Mouse (Mus musculus) ES-E14 (cell line): ENCODE measurements around the gene Mrpl48. TPM values are rescaled to one million over a fixed set of nuclear protein-coding genes. Genes with fewer than 3 reads are reported as not detected.

Experiments
- DNase-seq: peaks from one replicate; pipeline ENCODE4 v3.0.0-alpha.2; 2013; ENCODE audit warnings: low read depth, low spot score
- H3K27ac ChIP-seq: 2 replicates; pipeline ENCODE4 v1.5.1; 2012; ENCODE audit warnings: low read depth, mild to moderate bottlenecking, low read length, moderate library complexity, mixed read lengths; ENCODE audit not compliant: poor library complexity, insufficient read depth, severe bottlenecking
- H3K36me3 ChIP-seq: 2 replicates; pipeline ENCODE4 v1.6.1; 2012; ENCODE audit warnings: mild to moderate bottlenecking, low read length, moderate library complexity, mixed read lengths; ENCODE audit not compliant: control insufficient read depth, poor library complexity, insufficient read depth, severe bottlenecking
- H3K4me1 ChIP-seq, 2 experiments: fragments of 150-350 bp in 1 of 2; sonication (generic) in 1 of 2; 2 replicates each; pipeline ENCODE4 v1.6.1; 2012; ENCODE audit warnings: low read length in 2 of 2, mild to moderate bottlenecking in 1 of 2, mixed read lengths in 1 of 2; ENCODE audit not compliant: control insufficient read depth in 2 of 2, insufficient read depth in 2 of 2, poor library complexity in 1 of 2
- H3K4me3 ChIP-seq, 2 experiments: fragments of 150-350 bp in 1 of 2; sonication (generic) in 1 of 2; 2 replicates each; pipeline ENCODE4 v1.5.1; 2012; ENCODE audit warnings: low read length in 2 of 2, low read depth in 1 of 2, mild to moderate bottlenecking in 1 of 2, mixed read lengths in 1 of 2; ENCODE audit not compliant: insufficient read depth in 1 of 2, poor library complexity in 1 of 2, severe bottlenecking in 1 of 2
- H3K9ac ChIP-seq: 2 replicates; pipeline ENCODE4 v1.6.1; 2012; ENCODE audit warnings: low read depth, mild to moderate bottlenecking, low read length, mixed read lengths; ENCODE audit not compliant: poor library complexity, insufficient read depth, severe bottlenecking
- H3K9me3 ChIP-seq: fragments of 150-350 bp; sonication (generic); 2 replicates; pipeline ENCODE4 v1.6.1; 2012; ENCODE audit warnings: low read depth, mild to moderate bottlenecking, low read length; ENCODE audit not compliant: control insufficient read depth, insufficient read depth
- CHD2 ChIP-seq: IDR thresholded peaks from 2 replicates; pipeline ENCODE4 v1.6.1; 2014; ENCODE audit warnings: mild to moderate bottlenecking, low read depth, low read length, inconsistent platforms
- HCFC1 ChIP-seq: IDR thresholded peaks from 2 replicates; pipeline ENCODE4 v1.6.1; 2012; ENCODE audit warnings: low read length, inconsistent platforms, borderline replicate concordance; ENCODE audit not compliant: insufficient read depth
- MAFK ChIP-seq: IDR thresholded peaks from 2 replicates; pipeline ENCODE4 v1.6.1; 2014; ENCODE audit warnings: mild to moderate bottlenecking, low read depth, low read length, inconsistent platforms; ENCODE audit not compliant: insufficient read depth
- ZC3H11A ChIP-seq: IDR thresholded peaks from 2 replicates; pipeline ENCODE4 v1.6.1; 2012; ENCODE audit warnings: low read depth, mild to moderate bottlenecking, inconsistent platforms, low read length, borderline replicate concordance
- ZNF384 ChIP-seq: IDR thresholded peaks from 2 replicates; pipeline ENCODE4 v1.6.1; 2012; ENCODE audit warnings: low read depth, low read length, inconsistent platforms
- in situ Hi-C, 2 experiments: fragments of 600-800 bp; cut with MboI; formaldehyde crosslinking; loops; one replicate each; pipeline ENCODE4 v1.15.1; 2025; ENCODE audit warnings: low sequenced_read_pairs in 2 of 2, inconsistent platforms in 1 of 2; ENCODE audit not compliant: unreplicated experiment in 2 of 2
- total RNA-seq: library from RNA; depleted of rRNA; stranded (reverse); fragments of 300-350 nt; gene quantifications from 2 replicates; pipeline ENCODE4 v1.2.3, GENCODE M21; 2012

The Mrpl48 gene
- total RNA-seq, 1 experiment: 30.9 TPM

DNA sequence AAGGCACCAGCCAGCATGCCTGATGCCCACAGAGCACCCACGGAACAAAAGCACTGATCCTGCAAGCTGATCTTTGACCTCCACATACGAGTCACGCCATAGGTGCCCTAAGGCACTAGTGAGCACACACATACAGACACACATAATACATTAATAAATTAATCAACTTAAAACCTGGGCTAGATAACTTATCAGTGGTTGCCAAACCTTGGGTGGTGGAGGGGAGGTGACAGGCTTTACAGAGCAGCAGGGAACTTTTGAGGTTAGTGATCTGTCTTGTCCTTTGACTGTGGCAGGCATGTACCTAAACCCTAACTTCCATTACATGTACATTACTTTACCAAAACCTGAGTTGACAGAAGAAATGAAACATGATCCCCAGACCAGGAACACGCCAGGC, 48.8 kb downstream of the Mrpl48 start:
- Histone ChIP-seq H3K4me1 (peaks cover 0 to 1% of the 10 kb centered on the region in 2 experiments; a peak in 1 of 4 replicates), H3K9me3 (no peaks in the 10 kb centered on the region), H3K36me3 (no peaks in the 10 kb centered on the region), H3K4me3 (no peak overlapping the region), H3K27ac (no peak overlapping the region), H3K9ac (no peak overlapping the region)
- in situ Hi-C loops: no loop called here
- TF ChIP-seq ZNF384: no peak
- TF ChIP-seq HCFC1: no peak
- no peak for TF ChIP-seq ZC3H11A
- no peak for TF ChIP-seq CHD2
- no peak for TF ChIP-seq MAFK
- no peak for DNase-seq

DNA sequence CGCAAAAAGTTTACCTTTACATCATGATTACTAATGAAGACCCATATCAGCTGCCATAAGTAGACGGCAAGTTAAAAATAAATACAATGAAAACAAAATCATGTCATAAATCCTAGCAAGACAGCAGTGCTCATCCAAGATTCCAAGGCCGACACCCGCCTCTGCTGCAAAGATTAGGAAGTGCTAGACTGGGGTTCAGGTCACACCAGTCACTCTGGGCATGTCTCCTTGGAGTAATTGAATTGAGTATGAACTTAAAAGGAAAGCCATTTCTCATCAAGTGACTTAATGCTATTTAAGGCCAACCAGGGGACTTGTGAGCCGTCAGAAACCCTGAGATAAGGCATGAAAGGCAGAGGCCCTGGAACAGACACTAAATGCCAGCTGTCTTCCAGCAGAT, 50.9 kb downstream of the Mrpl48 start:
- DNase-seq: no peak
- Histone ChIP-seq H3K9ac (no peak overlapping the region), H3K4me1 (peaks cover 0 to 6% of the 10 kb centered on the region in 2 experiments; a peak in 1 of 4 replicates), H3K27ac (no peak overlapping the region), H3K36me3 (no peaks in the 10 kb centered on the region), H3K4me3 (no peak overlapping the region), H3K9me3 (no peaks in the 10 kb centered on the region)
- in situ Hi-C loops: no loop called here
- no peak for TF ChIP-seq ZNF384
- TF ChIP-seq ZC3H11A: no peak
- no peak for TF ChIP-seq HCFC1

DNA sequence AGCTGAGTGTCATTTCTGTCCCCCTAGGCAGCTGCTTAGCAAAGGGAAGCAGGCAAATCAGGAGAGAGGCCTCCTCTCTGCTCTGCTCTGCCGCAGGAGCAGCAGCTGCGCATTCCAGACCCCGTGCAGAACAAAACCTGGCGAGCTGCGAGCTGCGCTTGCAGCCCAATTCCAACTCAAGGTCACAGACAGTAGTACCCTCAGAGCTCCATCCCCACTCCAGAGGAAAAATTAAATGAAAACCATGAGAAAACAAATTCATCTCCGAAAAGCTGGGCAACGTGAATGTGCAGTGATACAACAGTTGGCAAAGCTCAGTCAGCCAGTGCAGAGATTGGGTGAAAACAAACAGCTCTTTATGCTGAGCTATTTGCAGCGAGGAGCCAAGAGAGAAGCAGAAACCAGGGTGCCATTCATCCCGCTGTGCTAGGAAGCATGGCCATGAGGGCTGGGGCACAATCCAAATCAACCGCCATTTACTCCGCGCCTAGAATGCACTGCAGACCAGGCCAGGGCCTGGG, 52.6 kb downstream of the Mrpl48 start:
- Histone ChIP-seq H3K36me3 (no peaks in the 10 kb centered on the region), H3K9ac (peak overlapping the region; percentile 31; the same call in 1 of the 2 replicates), H3K4me3 (peak overlapping the region in 1 of 2 experiments; percentile 31; a peak in 2 of 4 replicates), H3K9me3 (no peaks in the 10 kb centered on the region), H3K27ac (peak overlapping the region; percentile 84), H3K4me1 (peaks cover 0 to 6% of the 10 kb centered on the region in 2 experiments; a peak in 1 of 4 replicates)
- DNase-seq: peak; percentile 28
- TF ChIP-seq CHD2: no peak
- TF ChIP-seq MAFK: no peak
- TF ChIP-seq HCFC1: no peak
- TF ChIP-seq ZC3H11A: no peak
- no peak for TF ChIP-seq ZNF384
- in situ Hi-C loops: no loop called here

DNA sequence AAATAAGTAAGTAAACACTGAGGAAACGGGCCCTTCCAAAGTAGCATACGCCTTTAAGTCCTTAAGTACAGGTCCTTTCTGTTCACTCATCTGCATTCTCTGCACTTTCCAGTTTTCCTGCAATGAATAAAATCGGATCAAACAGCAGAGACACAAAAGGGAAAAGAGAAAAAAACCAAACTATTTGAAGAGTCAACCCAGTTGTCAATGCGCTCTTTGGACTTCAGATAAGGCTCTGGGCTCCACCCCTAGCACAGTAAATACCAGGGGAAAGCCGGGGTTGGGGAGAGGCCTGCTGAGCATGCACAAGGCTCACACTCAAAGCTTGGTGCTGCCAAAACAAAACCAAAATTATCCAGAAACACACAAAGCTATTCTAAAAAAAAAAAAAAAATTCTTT, 53.2 kb downstream of the Mrpl48 start:
- no peak overlapping the region for H3K9ac ChIP-seq
- in situ Hi-C loops: no loop called here
- no peak overlapping the region for H3K4me3 ChIP-seq
- H3K27ac ChIP-seq: no peak overlapping the region; the same call in 1 of the 2 replicates
- TF ChIP-seq CHD2 (no peak), ZC3H11A (no peak), MAFK (no peak), HCFC1 (no peak), ZNF384 (no peak)
- peak; percentile 11 for DNase-seq
- H3K36me3 ChIP-seq: no peaks in the 10 kb centered on the region
- H3K4me1 ChIP-seq: peaks cover 0 to 6% of the 10 kb centered on the region in 2 experiments; a peak in 1 of 4 replicates
- no peaks in the 10 kb centered on the region for H3K9me3 ChIP-seq
